Mouse (Mus musculus) G1E (cell line): Measurements from ENCODE around the gene Gtf2f1.

Source experiments
- CTCF ChIP-seq: IDR thresholded peaks from 2 replicates; pipeline ENCODE4 v1.5.1; 2012; ENCODE audit warnings: low read depth, low read length, inconsistent platforms, mixed read lengths
- GATA1 ChIP-seq: IDR thresholded peaks from 2 replicates; pipeline ENCODE4 v1.6.1; 2012; ENCODE audit warnings: borderline replicate concordance, low read length, inconsistent platforms, mixed read lengths
- POLR2AphosphoS5 ChIP-seq: IDR thresholded peaks from 2 replicates; pipeline ENCODE4 v1.6.1; 2012; ENCODE audit warnings: low read depth, low read length, inconsistent platforms; ENCODE audit not compliant: insufficient replicate concordance
- TAL1 ChIP-seq: conservative IDR thresholded peaks from 2 replicates; pipeline ENCODE4 v1.6.1; 2012; ENCODE audit warnings: low read depth, low read length, inconsistent platforms, mixed read lengths

- TF ChIP-seq CTCF = no peak
- no peak for TF ChIP-seq GATA1
- no peak for TF ChIP-seq POLR2AphosphoS5
- no peak for TF ChIP-seq TAL1
These were observed 48.4 kb upstream of the Gtf2f1 start, which contains the start of gene Slc25a23 for GRCm38 (mm10) chr17:57059486-57059977.
